Comparison of ENCODE assay signal across 8 mouse cellular contexts in genomic region chr11:119252854-119253541, GRCm38 (mm10). TPM values are rescaled to one million over a fixed set of nuclear protein-coding genes. Genes with fewer than 3 reads are reported as not detected.
A peak's percentile ranks its signal among the peaks of the same experiment; 100 is the strongest.
DNase-seq lines count a peak whose midpoint lies in the region; ATAC-seq and TF ChIP-seq lines count a peak whose summit lies in the region.
"Had no signal": no experiment of that assay in that cellular context is flagged by ENCODE, and none has a peak within 500 bp of the region (broad histone marks: within the 10 kb centered on the region; RNA-seq: fewer than 3 reads in every experiment).

No protein-coding gene starts in this region.

- H3K36me3 ChIP-seq in forebrain, embryonic 10.5 days (replicated peaks), result peaks cover 23% of the 10 kb centered on the region

- no peak overlapping the region for H3K27ac ChIP-seq in left cerebral cortex, adult 2 months
- peak overlapping the region; percentile 79 for H3K27ac ChIP-seq in forebrain, embryonic 10.5 days

- peaks cover 24% of the 10 kb centered on the region for H3K27me3 ChIP-seq in forebrain, embryonic 10.5 days (ENCODE audit: poor library complexity, severe bottlenecking)

- H3K4me1 ChIP-seq in forebrain, embryonic 10.5 days, result peaks cover 47% of the 10 kb centered on the region

- intact Hi-C loops in left cerebral cortex, adult 2 months (cut with DNase I), result no loop called here

- DNase-seq in left cerebral cortex, adult 2 months (ENCODE audit: extremely low spot score in 1 of 2, low spot score in 2 of 2), result no peak
- no peak for DNase-seq in left cerebral cortex, adult 9 months (ENCODE audit: low spot score in 2 of 2)
- peak; percentile 39 to 53 for DNase-seq in adrenal gland, postnatal 36 days
- DNase-seq in forebrain, embryonic 10.5 days (ENCODE audit: extremely low spot score, low spot score), result peak; percentile 65
- peak; percentile 78 for DNase-seq in thymus, postnatal 0 days (ENCODE audit: low spot score)

- H3K4me3 ChIP-seq in left cerebral cortex, adult 2 months, result no peak overlapping the region
- H3K4me3 ChIP-seq in forebrain, embryonic 10.5 days, result peak overlapping the region; percentile 43
- H3K4me3 ChIP-seq: erythroblast, embryonic 14.5 days had no signal

- TF ChIP-seq CTCF in left cerebral cortex, adult 2 months (IDR thresholded peaks at IDR 0.05), result peak; percentile 60

- peak; percentile 63 for ATAC-seq in inflammation-experienced regulatory T-cells, adult 6 months
- ATAC-seq in megakaryocyte-erythroid progenitor cell, adult 5-6 weeks (replicated peaks; ENCODE audit: low FRiP score, low TSS enrichment, poor library complexity, severe bottlenecking), result peak; percentile 88

- WGBS in forebrain, embryonic 10.5 days, result 4% methylated on average over 22 of the region's 22 CpGs

- no peaks in the 10 kb centered on the region for H3K9me3 ChIP-seq in forebrain, embryonic 10.5 days

RNA-seq across cellular contexts. Expression of gene Gaa, which starts 14.7 kb away (rescaled TPM):
- 100 to 1,000 TPM; 241 to 268 TPM for total RNA-seq in left cerebral cortex, adult 2 months (2021)
- 100 to 1,000 TPM in 1 of 2 experiments, 10 to 100 TPM in 1; 95.1 to 103 TPM for total RNA-seq in adrenal gland, postnatal 36 days (2021)
- polyA plus RNA-seq in forebrain, embryonic 10.5 days (2016; fragmentation: Nextera tagmentation; extraction: Ambion mirVana), result 27.5 and 28.4 TPM in 2 replicates
- 10 to 100 TPM in 2 of 3 experiments, 1 to 10 TPM in 1; 9.2 to 13.4 (median 11.8) TPM for polyA plus RNA-seq in inflammation-experienced regulatory T-cells, adult 6 months (2017; shearing (Covaris generic))
- 33.7 and 44.1 TPM in 2 replicates for total RNA-seq in megakaryocyte-erythroid progenitor cell, adult 5-6 weeks (2014; fragmentation: Nextera tagmentation)
- total RNA-seq in megakaryocyte-erythroid progenitor cell, adult 5-6 weeks (2017), result 22.6 and 34.2 TPM in 2 replicates
- 25.6 and 29.6 TPM in 2 replicates for polyA plus RNA-seq in thymus, postnatal 0 days (2015; fragmentation: Nextera tagmentation; extraction: Ambion mirVana)

RNA-seq across cellular contexts. Expression of gene Ccdc40, which starts 24.6 kb away (rescaled TPM):
- 1 to 10 TPM; 1.3 to 1.5 TPM for total RNA-seq in left cerebral cortex, adult 2 months (2021)
- total RNA-seq in adrenal gland, postnatal 36 days (2021), result under 1 TPM; 0.40 to 0.66 TPM
- 23.1 and 23.6 TPM in 2 replicates for polyA plus RNA-seq in forebrain, embryonic 10.5 days (2016; fragmentation: Nextera tagmentation; extraction: Ambion mirVana)
- polyA plus RNA-seq in inflammation-experienced regulatory T-cells, adult 6 months (2017; shearing (Covaris generic)), result 1 to 10 TPM; 1.6 to 4.2 (median 3.3) TPM
- 6.4 and 8.6 TPM in 2 replicates for total RNA-seq in megakaryocyte-erythroid progenitor cell, adult 5-6 weeks (2014; fragmentation: Nextera tagmentation)
- total RNA-seq in megakaryocyte-erythroid progenitor cell, adult 5-6 weeks (2017), result 4.3 and 13.1 TPM in 2 replicates
- 4.6 and 5.3 TPM in 2 replicates for polyA plus RNA-seq in thymus, postnatal 0 days (2015; fragmentation: Nextera tagmentation; extraction: Ambion mirVana)

RNA-seq across cellular contexts. Expression of gene Tbc1d16, which starts 24.7 kb away (rescaled TPM):
- total RNA-seq in left cerebral cortex, adult 2 months (2021), result 10 to 100 TPM; 25.2 to 34.6 TPM
- 10 to 100 TPM; 14.3 to 15.9 TPM for total RNA-seq in adrenal gland, postnatal 36 days (2021)
- 22.5 and 22.7 TPM in 2 replicates for polyA plus RNA-seq in forebrain, embryonic 10.5 days (2016; fragmentation: Nextera tagmentation; extraction: Ambion mirVana)
- under 1 TPM; 0.20 to 0.55 (median 0.33) TPM for polyA plus RNA-seq in inflammation-experienced regulatory T-cells, adult 6 months (2017; shearing (Covaris generic))
- 0.35 and 1.2 TPM in 2 replicates for total RNA-seq in megakaryocyte-erythroid progenitor cell, adult 5-6 weeks (2014; fragmentation: Nextera tagmentation)
- 0.61 and 2.0 TPM in 2 replicates for total RNA-seq in megakaryocyte-erythroid progenitor cell, adult 5-6 weeks (2017)
- 5.3 and 5.9 TPM in 2 replicates for polyA plus RNA-seq in thymus, postnatal 0 days (2015; fragmentation: Nextera tagmentation; extraction: Ambion mirVana)

RNA-seq across cellular contexts. Expression of gene Eif4a3, which starts 46.9 kb away (rescaled TPM):
- total RNA-seq in left cerebral cortex, adult 2 months (2021), result 10 to 100 TPM; 68.7 to 78.6 TPM
- total RNA-seq in adrenal gland, postnatal 36 days (2021), result 100 to 1,000 TPM; 136 to 138 TPM
- 511 and 516 TPM in 2 replicates for polyA plus RNA-seq in forebrain, embryonic 10.5 days (2016; fragmentation: Nextera tagmentation; extraction: Ambion mirVana)
- polyA plus RNA-seq in inflammation-experienced regulatory T-cells, adult 6 months (2017; shearing (Covaris generic)), result 100 to 1,000 TPM; 180 to 214 (median 192) TPM
- total RNA-seq in megakaryocyte-erythroid progenitor cell, adult 5-6 weeks (2014; fragmentation: Nextera tagmentation), result 294 and 360 TPM in 2 replicates
- total RNA-seq in megakaryocyte-erythroid progenitor cell, adult 5-6 weeks (2017), result 206 and 229 TPM in 2 replicates
- polyA plus RNA-seq in thymus, postnatal 0 days (2015; fragmentation: Nextera tagmentation; extraction: Ambion mirVana), result 417 and 424 TPM in 2 replicates

RNA-seq across cellular contexts. Expression of gene Card14, which starts 54.6 kb away (rescaled TPM):
- under 1 TPM; 0.19 to 0.27 TPM for total RNA-seq in left cerebral cortex, adult 2 months (2021)
- under 1 TPM; 0.17 to 0.33 TPM for total RNA-seq in adrenal gland, postnatal 36 days (2021)
- 0.04 TPM in 1 of 2 replicates, not detected in the other for polyA plus RNA-seq in forebrain, embryonic 10.5 days (2016; fragmentation: Nextera tagmentation; extraction: Ambion mirVana)
- polyA plus RNA-seq in inflammation-experienced regulatory T-cells, adult 6 months (2017; shearing (Covaris generic)), result not detected
- not detected in 2 replicates for total RNA-seq in megakaryocyte-erythroid progenitor cell, adult 5-6 weeks (2014; fragmentation: Nextera tagmentation)
- total RNA-seq in megakaryocyte-erythroid progenitor cell, adult 5-6 weeks (2017), result not detected in 2 replicates
- polyA plus RNA-seq in thymus, postnatal 0 days (2015; fragmentation: Nextera tagmentation; extraction: Ambion mirVana), result 0.14 and 0.17 TPM in 2 replicates

Comparison
In these comparisons a context has a peak if more than half of its experiments do, and no peak if none do; other contexts are left out.
1. DNase-seq: peak in adrenal gland, postnatal 36 days (2 of 2), forebrain, embryonic 10.5 days (single experiment) and thymus, postnatal 0 days (single experiment); none in left cerebral cortex, adult 2 months (0 of 2) and left cerebral cortex, adult 9 months (0 of 2).
2. RNA of gene Tbc1d16, which starts 24.7 kb away (total RNA-seq): 25.2 to 34.6 TPM in left cerebral cortex, adult 2 months and 14.3 to 15.9 TPM in adrenal gland, postnatal 36 days; 0.35 to 2.0 TPM in megakaryocyte-erythroid progenitor cell, adult 5-6 weeks; every median in the first group is over 4 times any median in the second.